Mouse (Mus musculus) spleen, adult 2 months (tissue): Measurements from ENCODE around the gene Slc7a6os.
"Not testable (repeated sequence)": the region's sequence is repeated elsewhere in the genome, so short reads cannot be mapped to it uniquely, and the experiment has no call there.

ENCODE experiments used
- CTCF ChIP-seq: fragments of 200-500 bp; IDR thresholded peaks from 2 replicates; pipeline ENCODE4 v1.5.1; 2011; ENCODE audit warnings: mild to moderate bottlenecking, inconsistent platforms; ENCODE audit not compliant: insufficient read depth, insufficient read length, insufficient replicate concordance; ENCODE audit errors: extremely low read depth
- POLR2A ChIP-seq: fragments of 200-500 bp; IDR thresholded peaks from 2 replicates; pipeline ENCODE4 v1.6.1; 2011; ENCODE audit warnings: low read depth, low read length, inconsistent platforms

- TF ChIP-seq POLR2A, CTCF: not testable (repeated sequence)
Measured at GRCm38 (mm10) chr8:106199596-106199995, 11.1 kb downstream of the Slc7a6os start.
